Mouse (Mus musculus) cerebellum, adult 9-10 months (tissue): Measurements from ENCODE around the gene Ddx56.
"Not testable (repeated sequence)": the region's sequence is repeated elsewhere in the genome, so short reads cannot be mapped to it uniquely, and the experiment has no call there.

Source experiments
- DNase-seq: peaks from one replicate; pipeline ENCODE4 v3.0.0; 2022

Gene Ddx56

GRCm38 (mm10) chr11:6261434-6262082 lies 6.0 kb downstream of the Ddx56 start:
- peak; percentile 73 for DNase-seq

GRCm38 (mm10) chr11:6259413-6259812 lies 8.2 kb downstream of the Ddx56 start:
- no peak for DNase-seq

DNA sequence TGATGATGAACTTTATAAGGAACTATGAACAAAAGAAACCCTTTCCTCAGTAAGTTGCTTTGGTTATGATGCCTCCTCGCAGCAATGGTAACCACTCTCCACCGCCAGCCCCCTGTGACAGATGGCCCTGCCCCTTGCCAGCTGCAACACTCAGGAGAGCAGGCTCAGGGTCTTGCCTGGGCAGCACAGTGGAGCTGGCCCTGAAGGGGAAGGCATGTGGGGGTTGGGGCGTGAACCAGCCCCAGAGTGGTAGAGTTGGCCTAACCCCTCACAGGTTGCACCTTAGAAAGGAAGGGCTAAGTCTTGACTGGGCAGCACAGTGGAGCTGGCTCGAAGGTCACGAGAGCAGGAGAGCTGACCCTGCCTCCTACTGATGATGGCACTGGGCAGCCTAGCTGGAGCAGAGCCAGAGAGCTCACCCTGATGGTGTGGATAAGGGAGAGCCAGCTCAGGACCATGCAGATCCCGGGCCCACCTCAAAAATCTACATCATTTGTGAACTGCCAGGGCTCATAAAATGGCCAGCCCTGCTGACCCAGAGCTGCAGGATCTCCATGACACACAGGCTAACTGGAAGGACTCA lies 11.0 kb downstream of the Ddx56 start:
- no peak for DNase-seq

GRCm38 (mm10) chr11:6254602-6255001 lies 13.0 kb downstream of the Ddx56 start:
- not testable (repeated sequence) for DNase-seq

DNA sequence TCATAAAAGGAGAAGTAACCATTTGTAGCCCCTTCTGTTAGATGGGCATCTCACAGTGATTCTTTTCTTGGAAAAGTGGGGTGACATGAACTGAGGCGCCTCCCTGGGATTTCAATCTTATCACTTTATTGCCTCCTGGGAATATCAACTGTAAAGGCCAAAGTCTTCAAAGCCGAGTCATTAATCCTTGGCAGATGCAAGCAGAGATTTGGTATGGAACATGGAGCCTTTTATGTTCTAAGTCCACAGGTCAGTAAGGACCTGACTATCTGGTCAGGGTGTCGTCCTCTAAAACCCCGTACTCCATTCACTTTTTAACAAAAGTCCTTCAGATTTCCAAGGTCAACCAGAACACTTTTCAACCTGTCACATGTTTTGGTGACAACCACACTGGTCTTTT lies 14.7 kb downstream of the Ddx56 start:
- no peak for DNase-seq

DNA sequence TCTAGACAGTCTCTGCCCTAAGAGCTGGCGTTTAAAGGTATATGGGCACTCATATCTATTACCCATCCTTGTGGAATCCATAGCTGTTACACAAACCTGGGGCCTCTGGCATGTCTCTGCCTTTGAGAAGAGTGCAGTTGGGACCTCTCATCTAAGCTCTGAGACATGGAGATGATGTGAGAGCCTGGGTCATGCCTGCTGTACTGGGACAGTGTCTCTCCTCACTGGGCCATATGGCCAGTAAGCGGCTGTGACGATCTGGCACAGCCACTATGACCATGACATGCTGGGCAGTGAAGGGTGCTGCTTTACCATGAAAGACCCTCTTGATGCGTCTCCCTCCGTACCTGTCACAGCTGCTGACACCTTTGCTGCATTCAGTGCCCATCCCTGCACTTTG lies 15.3 kb downstream of the Ddx56 start:
- DNase-seq = no peak

DNA sequence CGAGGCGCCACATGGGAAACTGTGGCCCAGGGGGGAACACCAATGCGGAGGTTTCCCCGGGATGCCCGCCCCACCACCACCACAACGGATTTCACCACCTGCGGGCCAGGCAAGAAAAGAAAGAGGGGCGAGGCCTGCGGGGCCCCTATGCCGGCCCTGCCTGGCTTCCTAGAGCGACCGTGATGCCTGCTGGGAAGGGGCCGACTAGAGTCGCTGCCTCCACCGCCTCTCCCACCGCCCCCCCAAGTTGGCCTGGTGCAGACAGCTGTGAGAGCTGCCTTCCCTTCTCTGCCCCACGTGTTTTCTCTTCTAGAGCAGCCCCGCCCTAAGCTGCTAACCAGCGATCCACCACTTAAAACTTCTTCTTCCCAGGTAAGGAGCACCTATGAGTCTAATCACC lies 22.9 kb downstream of the Ddx56 start:
- DNase-seq = no peak

- DNase-seq = no peak
Observed at GRCm38 (mm10) chr11:6233025-6233424, 34.5 kb downstream of the Ddx56 start.

GRCm38 (mm10) chr11:6230012-6230411 lies 37.6 kb downstream of the Ddx56 start, which contains the start of gene Npc1l1:
TSS of gene Npc1l1 (minus strand) at chr11:6230143.
- no peak for DNase-seq

- DNase-seq = no peak
Observed at GRCm38 (mm10) chr11:6224541-6225229, 42.9 kb downstream of the Ddx56 start.

DNA sequence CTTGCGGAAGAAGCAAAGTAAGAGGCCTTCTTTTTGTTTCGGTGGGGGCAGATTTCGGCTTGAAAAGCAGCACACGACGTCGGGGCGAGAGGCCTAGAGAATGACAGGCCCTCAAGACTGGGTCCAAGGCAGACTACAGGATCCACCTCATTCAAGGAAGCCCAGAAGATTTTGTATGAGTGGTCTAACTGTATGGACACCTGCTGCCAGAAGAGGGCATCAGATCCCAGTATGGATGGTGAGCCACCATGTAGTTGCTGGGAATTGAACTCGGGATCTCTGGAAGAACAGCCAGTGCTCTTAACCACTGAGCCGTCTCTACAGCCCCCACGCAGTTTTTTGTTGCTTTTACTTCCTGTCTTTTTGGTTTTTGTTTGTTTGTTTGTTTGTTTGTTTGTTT lies 45.4 kb downstream of the Ddx56 start:
- no peak for DNase-seq

GRCm38 (mm10) chr11:6219967-6220366 lies 47.6 kb downstream of the Ddx56 start:
- DNase-seq = no peak

- no peak for DNase-seq
Observed at GRCm38 (mm10) chr11:6218189-6218896, 49.2 kb downstream of the Ddx56 start.

GRCm38 (mm10) chr11:6216834-6217233 lies 50.7 kb downstream of the Ddx56 start:
- no peak for DNase-seq
